7 mouse cellular contexts compared by ENCODE assay signal in the genomic region with DNA sequence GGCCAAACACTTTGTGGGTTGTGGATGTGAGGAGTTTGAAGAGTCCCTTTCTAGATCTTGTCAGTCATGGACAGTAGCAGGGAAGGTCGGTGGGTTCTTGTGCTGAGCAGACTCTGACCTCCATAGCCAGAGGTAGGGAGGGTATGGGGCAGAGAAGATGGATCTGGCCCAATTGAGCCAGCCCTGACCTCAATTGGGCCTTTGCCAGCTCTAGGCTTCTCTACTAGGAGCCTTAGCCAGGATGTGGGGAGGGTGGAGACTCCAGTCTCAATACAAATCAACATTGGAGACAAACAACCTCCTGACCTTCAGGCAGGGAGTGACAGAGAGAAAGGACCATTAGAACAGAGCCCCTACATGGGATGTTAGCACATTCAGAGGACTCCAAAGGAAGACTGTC. TPM values are rescaled to one million over a fixed set of nuclear protein-coding genes. Genes with fewer than 3 reads are reported as not detected.
A peak's percentile ranks its signal among the peaks of the same experiment; 100 is the strongest.
DNase-seq lines count a peak whose midpoint lies in the region; ATAC-seq and TF ChIP-seq lines count a peak whose summit lies in the region.

No protein-coding gene starts in this region.

- DNase-seq in MEL (ENCODE audit: low read depth, low spot score) = no peak
- DNase-seq in heart, postnatal 10 days = peak; percentile 46 to 47
- DNase-seq in kidney, postnatal 4 days = peak; percentile 48 to 61
- DNase-seq in layer of hippocampus, postnatal 14 days (ENCODE audit: low spot score in 2 of 2) = no peak
- no peak for DNase-seq in layer of hippocampus, adult 18-20 months (ENCODE audit: low spot score in 2 of 2)

- H3K9ac ChIP-seq in MEL (ENCODE audit: control insufficient read depth, low read depth, low read length, poor library complexity, severe bottlenecking) = peak overlapping the region; percentile 64
- H3K9ac ChIP-seq in embryonic facial prominence, embryonic 13.5 days = peak overlapping the region; percentile 69
- 0 out of 2 replicates have a peak overlapping the region, but pooled peaks have one; percentile 50 for H3K9ac ChIP-seq in midbrain, embryonic 12.5 days (replicated peaks)

- intact Hi-C loops in heart, postnatal 10 days (cut with DNase I) = no loop called here

- H3K79me2 ChIP-seq in MEL (ENCODE audit: control insufficient read depth, insufficient read depth, low read length, poor library complexity) = no peaks in the 10 kb centered on the region; the same call in 1 of the 2 replicates

- no peak for TF ChIP-seq CTCF in MEL (IDR thresholded peaks at IDR 0.05 in 2 of 3, conservative IDR thresholded peaks at IDR 0.05 in 1 of 3; ENCODE audit: control insufficient read depth in 1 of 3, insufficient read depth in 1 of 3, low read depth in 2 of 3, low read length in 3 of 3, poor library complexity in 1 of 3, severe bottlenecking in 1 of 3)

- H3K36me3 ChIP-seq in MEL (ENCODE audit: control insufficient read depth in 1 of 2, insufficient read depth in 2 of 2, low read length in 2 of 2) = peaks cover 0 to 6% of the 10 kb centered on the region in 2 experiments; a peak in 2 of 4 replicates
- no peaks in the 10 kb centered on the region for H3K36me3 ChIP-seq in embryonic facial prominence, embryonic 13.5 days
- no peaks in the 10 kb centered on the region for H3K36me3 ChIP-seq in midbrain, embryonic 12.5 days

- H3K4me1 ChIP-seq in MEL (ENCODE audit: control insufficient read depth in 1 of 2, insufficient read depth in 2 of 2, low read length in 2 of 2) = peaks cover 0 to 17% of the 10 kb centered on the region in 2 experiments; a peak in 3 of 4 replicates
- peaks cover 22% of the 10 kb centered on the region for H3K4me1 ChIP-seq in embryonic facial prominence, embryonic 13.5 days
- H3K4me1 ChIP-seq in midbrain, embryonic 12.5 days = peaks cover 14% of the 10 kb centered on the region

- peak overlapping the region; percentile 81 for H3K4me2 ChIP-seq in embryonic facial prominence, embryonic 13.5 days
- peak overlapping the region; percentile 61 for H3K4me2 ChIP-seq in midbrain, embryonic 12.5 days (replicated peaks)

- TF ChIP-seq RAD21 in MEL (IDR thresholded peaks at IDR 0.05; ENCODE audit: low read depth, low read length) = no peak

- H3K9me3 ChIP-seq in MEL (replicated peaks; ENCODE audit: insufficient read depth, low read length) = no peaks in the 10 kb centered on the region
- no peaks in the 10 kb centered on the region for H3K9me3 ChIP-seq in embryonic facial prominence, embryonic 13.5 days
- no peaks in the 10 kb centered on the region for H3K9me3 ChIP-seq in midbrain, embryonic 12.5 days

- WGBS in embryonic facial prominence, embryonic 13.5 days = 52% methylated on average over 1 of the region's 1 CpGs
- WGBS in midbrain, embryonic 12.5 days = 53% methylated on average over 1 of the region's 1 CpGs

- no peak for TF ChIP-seq EP300 in MEL (IDR thresholded peaks at IDR 0.05; ENCODE audit: low read depth in 1 of 2, low read length in 2 of 2)

- peak overlapping the region; percentile 64 to 84 for H3K4me3 ChIP-seq in MEL (ENCODE audit: control insufficient read depth in 1 of 2, insufficient read depth in 1 of 2, low read depth in 2 of 2, low read length in 2 of 2)
- peak overlapping the region; percentile 47 for H3K4me3 ChIP-seq in embryonic facial prominence, embryonic 13.5 days
- peak overlapping the region; percentile 37 for H3K4me3 ChIP-seq in midbrain, embryonic 12.5 days

- H3K27me3 ChIP-seq in MEL (ENCODE audit: control insufficient read depth in 1 of 2, insufficient read depth in 2 of 2, low read length in 2 of 2) = no peaks in the 10 kb centered on the region
- H3K27me3 ChIP-seq in embryonic facial prominence, embryonic 13.5 days = peaks cover 21% of the 10 kb centered on the region; the same call in 1 of the 2 replicates
- peaks cover 44% of the 10 kb centered on the region for H3K27me3 ChIP-seq in midbrain, embryonic 12.5 days

- ATAC-seq in embryonic facial prominence, embryonic 13.5 days (ENCODE audit: insufficient number of reproducible peaks, insufficient read depth, low FRiP score, low TSS enrichment, low read depth) = no peak
- ATAC-seq in midbrain, embryonic 12.5 days (ENCODE audit: low FRiP score, low read depth) = 0 out of 2 replicates have a peak, but pooled peaks have one; percentile 8

- no peak for TF ChIP-seq POLR2A in MEL (IDR thresholded peaks at IDR 0.05; ENCODE audit: control insufficient read depth in 1 of 2, insufficient read depth in 1 of 2, low read depth in 1 of 2, low read length in 2 of 2, poor library complexity in 1 of 2)

- no peak overlapping the region for H3K27ac ChIP-seq in MEL (ENCODE audit: control insufficient read depth, low read depth, low read length)
- H3K27ac ChIP-seq in embryonic facial prominence, embryonic 13.5 days = no peak overlapping the region
- no peak overlapping the region for H3K27ac ChIP-seq in midbrain, embryonic 12.5 days (replicated peaks)

TF ChIP-seq in MEL, 35 proteins besides CTCF, POLR2A, EP300 and RAD21:
- peak; percentile 3; the same call in 1 of the 2 replicates for TF ChIP-seq ELF1 (IDR thresholded peaks at IDR 0.05; ENCODE audit: low read depth, low read length)
- no peak for TF ChIP-seq SMC3 (IDR thresholded peaks at IDR 0.05; ENCODE audit: low read depth, low read length)

RNA-seq across cellular contexts. Expression of a gene that starts 1.0 kb away (rescaled TPM):
- total RNA-seq in MEL (2012; rRNA removed) = 26.1 and 29.9 TPM in 2 replicates
- polyA plus RNA-seq in MEL (2012; ENCODE audit: insufficient read depth in 1 of 2, insufficient read length in 2 of 2, low read depth in 1 of 2, low replicate concordance in 2 of 2, missing spikeins in 1 of 2) = 10 to 100 TPM in 1 of 2 experiments, not detected in 1; 22.0 TPM
- polyA plus RNA-seq in embryonic facial prominence, embryonic 13.5 days (2015; fragmentation: Nextera tagmentation; extraction: Ambion mirVana) = 24.2 and 26.7 TPM in 2 replicates
- total RNA-seq in heart, postnatal 10 days (2021) = 10 to 100 TPM; 40.6 to 42.3 TPM
- polyA plus RNA-seq in midbrain, embryonic 12.5 days (2016; fragmentation: Nextera tagmentation; extraction: Ambion mirVana) = 12.1 TPM in 2 replicates
- total RNA-seq in layer of hippocampus, postnatal 14 days (2021) = 10 to 100 TPM; 27.1 to 29.7 TPM
- total RNA-seq in layer of hippocampus, adult 18-20 months (2021) = 10 to 100 TPM; 19.4 to 21.3 TPM

RNA-seq across cellular contexts. Expression of a gene that starts 1.1 kb away (rescaled TPM):
- 8.7 and 14.4 TPM in 2 replicates for total RNA-seq in MEL (2012; rRNA removed)
- 10 to 100 TPM in 1 of 2 experiments, not detected in 1; 22.2 TPM for polyA plus RNA-seq in MEL (2012; ENCODE audit: insufficient read depth in 1 of 2, insufficient read length in 2 of 2, low read depth in 1 of 2, low replicate concordance in 2 of 2, missing spikeins in 1 of 2)
- 13.5 and 16.5 TPM in 2 replicates for polyA plus RNA-seq in embryonic facial prominence, embryonic 13.5 days (2015; fragmentation: Nextera tagmentation; extraction: Ambion mirVana)
- total RNA-seq in heart, postnatal 10 days (2021) = 100 to 1,000 TPM; 418 to 437 TPM
- 4.5 and 6.4 TPM in 2 replicates for polyA plus RNA-seq in midbrain, embryonic 12.5 days (2016; fragmentation: Nextera tagmentation; extraction: Ambion mirVana)
- total RNA-seq in layer of hippocampus, postnatal 14 days (2021) = 10 to 100 TPM; 91.9 to 92.5 TPM
- 100 to 1,000 TPM in 1 of 2 experiments, 10 to 100 TPM in 1; 91.3 to 102 TPM for total RNA-seq in layer of hippocampus, adult 18-20 months (2021)

RNA-seq across cellular contexts. Expression of a gene that starts 5.9 kb away (rescaled TPM):
- 201 and 202 TPM in 2 replicates for total RNA-seq in MEL (2012; rRNA removed)
- polyA plus RNA-seq in MEL (2012; ENCODE audit: insufficient read depth in 1 of 2, insufficient read length in 2 of 2, low read depth in 1 of 2, low replicate concordance in 2 of 2, missing spikeins in 1 of 2) = 100 to 1,000 TPM in 1 of 2 experiments, not detected in 1; 320 TPM
- polyA plus RNA-seq in embryonic facial prominence, embryonic 13.5 days (2015; fragmentation: Nextera tagmentation; extraction: Ambion mirVana) = 187 and 195 TPM in 2 replicates
- total RNA-seq in heart, postnatal 10 days (2021) = 100 to 1,000 TPM; 126 to 128 TPM
- 220 and 221 TPM in 2 replicates for polyA plus RNA-seq in midbrain, embryonic 12.5 days (2016; fragmentation: Nextera tagmentation; extraction: Ambion mirVana)
- total RNA-seq in layer of hippocampus, postnatal 14 days (2021) = 100 to 1,000 TPM; 164 to 166 TPM
- 100 to 1,000 TPM; 148 TPM for total RNA-seq in layer of hippocampus, adult 18-20 months (2021)

RNA-seq across cellular contexts. Expression of a gene that starts 11.4 kb away (rescaled TPM):
- not detected in 2 replicates for total RNA-seq in MEL (2012; rRNA removed)
- not detected for polyA plus RNA-seq in MEL (2012; ENCODE audit: insufficient read depth in 1 of 2, insufficient read length in 2 of 2, low read depth in 1 of 2, low replicate concordance in 2 of 2, missing spikeins in 1 of 2)
- 22.7 and 25.5 TPM in 2 replicates for polyA plus RNA-seq in embryonic facial prominence, embryonic 13.5 days (2015; fragmentation: Nextera tagmentation; extraction: Ambion mirVana)
- not detected for total RNA-seq in heart, postnatal 10 days (2021)
- polyA plus RNA-seq in midbrain, embryonic 12.5 days (2016; fragmentation: Nextera tagmentation; extraction: Ambion mirVana) = not detected in 2 replicates
- total RNA-seq in layer of hippocampus, postnatal 14 days (2021) = under 1 TPM; 0.60 to 0.74 TPM
- total RNA-seq in layer of hippocampus, adult 18-20 months (2021) = 1 to 10 TPM in 1 of 2 experiments, under 1 TPM in 1; 0.62 to 1.5 TPM

RNA-seq across cellular contexts. Expression of a gene that starts 21.8 kb away (rescaled TPM):
- total RNA-seq in MEL (2012; rRNA removed) = not detected in 2 replicates
- not detected for polyA plus RNA-seq in MEL (2012; ENCODE audit: insufficient read depth in 1 of 2, insufficient read length in 2 of 2, low read depth in 1 of 2, low replicate concordance in 2 of 2, missing spikeins in 1 of 2)
- 95.0 and 96.5 TPM in 2 replicates for polyA plus RNA-seq in embryonic facial prominence, embryonic 13.5 days (2015; fragmentation: Nextera tagmentation; extraction: Ambion mirVana)
- 100 to 1,000 TPM; 108 to 126 TPM for total RNA-seq in heart, postnatal 10 days (2021)
- 33.5 and 41.9 TPM in 2 replicates for polyA plus RNA-seq in midbrain, embryonic 12.5 days (2016; fragmentation: Nextera tagmentation; extraction: Ambion mirVana)
- total RNA-seq in layer of hippocampus, postnatal 14 days (2021) = 100 to 1,000 TPM in 1 of 2 experiments, 10 to 100 TPM in 1; 97.9 to 107 TPM
- 10 to 100 TPM; 91.1 to 93.7 TPM for total RNA-seq in layer of hippocampus, adult 18-20 months (2021)

Comparison
In these comparisons a context has a peak if more than half of its experiments do, and no peak if none do; other contexts are left out.
1. DNase-seq: peak in heart, postnatal 10 days (2 of 2) and kidney, postnatal 4 days (2 of 2); none in MEL (single experiment), layer of hippocampus, postnatal 14 days (0 of 2) and layer of hippocampus, adult 18-20 months (0 of 2).
2. RNA of a gene that starts 1.1 kb away (total RNA-seq): 418 to 437 TPM in heart, postnatal 10 days; 91.3 to 102 TPM in layer of hippocampus, adult 18-20 months, 91.9 to 92.5 TPM in layer of hippocampus, postnatal 14 days and 8.7 to 14.4 TPM in MEL; every median in the first group is over 4 times any median in the second.
3. Peak in every context shown above with its lines, with median percentiles within 50 percentile points of each other: H3K4me3 ChIP-seq and H3K9ac ChIP-seq.